Mouse (Mus musculus) ES-Bruce4 (cell line): ENCODE results near the gene Gm13277.
"Not testable (repeated sequence)": the region's sequence is repeated elsewhere in the genome, so short reads cannot be mapped to it uniquely, and the experiment has no call there.

Experiments
- CTCF ChIP-seq: IDR thresholded peaks from one replicate; pipeline ENCODE4 v1.8.1; 2011; ENCODE audit warnings: low read depth, low read length
- EP300 ChIP-seq: IDR thresholded peaks from 2 replicates; pipeline ENCODE4 v1.6.1; 2011; ENCODE audit warnings: low read depth, low read length; ENCODE audit not compliant: insufficient read depth
- POLR2A ChIP-seq: IDR thresholded peaks from one replicate; pipeline ENCODE4 v1.8.1; 2011; ENCODE audit warnings: low read length; ENCODE audit not compliant: insufficient read depth

GRCm38 (mm10) chr4:88757628-88758031, 30.8 kb upstream of the Gm13277 start:
- peak; percentile 20 for TF ChIP-seq POLR2A
- not testable (repeated sequence) for TF ChIP-seq EP300
- peak; percentile 53 for TF ChIP-seq CTCF
